Mouse (Mus musculus): ENCODE results near the gene Zfp119a.
"Not testable (repeated sequence)": the region's sequence is repeated elsewhere in the genome, so short reads cannot be mapped to it uniquely, and the experiment has no call there.

The Zfp119a gene

GRCm38 (mm10) chr17:55878636-55879369 is at the start of gene Zfp119a:
Gene Zfp119a (minus strand): TSS chr17:55878930.
- DNase-seq (ENCODE audit: extremely low spot score, low read depth, low spot score), result peak; percentile 41

DNA sequence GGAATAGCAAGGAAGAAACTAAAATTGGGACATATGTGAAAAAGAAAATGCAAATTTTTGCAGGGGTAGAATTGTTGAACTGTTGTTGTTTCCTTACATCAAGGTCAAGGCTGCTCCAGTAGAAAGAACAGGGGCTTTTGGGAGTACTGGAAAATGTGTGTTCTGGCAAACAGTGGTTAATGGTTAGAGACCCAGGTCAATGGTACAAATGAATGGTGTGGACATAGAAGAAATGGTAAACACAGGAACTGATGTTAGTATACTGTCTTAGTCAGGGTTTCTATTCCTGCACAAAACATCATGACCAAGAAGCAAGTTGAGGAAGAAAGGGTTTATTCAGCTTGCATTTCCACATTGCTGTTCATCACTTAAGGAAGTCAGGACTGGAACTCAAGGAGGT is 27.9 kb upstream of the Zfp119a start:
- DNase-seq (ENCODE audit: extremely low spot score, low read depth, low spot score), result no peak

GRCm38 (mm10) chr17:55904131-55904530 is 25.4 kb upstream of the Zfp119a start:
- DNase-seq (ENCODE audit: extremely low spot score, low read depth, low spot score), result no peak

GRCm38 (mm10) chr17:55903687-55904086 is 25.0 kb upstream of the Zfp119a start:
- no peak for DNase-seq (ENCODE audit: extremely low spot score, low read depth, low spot score)

DNA sequence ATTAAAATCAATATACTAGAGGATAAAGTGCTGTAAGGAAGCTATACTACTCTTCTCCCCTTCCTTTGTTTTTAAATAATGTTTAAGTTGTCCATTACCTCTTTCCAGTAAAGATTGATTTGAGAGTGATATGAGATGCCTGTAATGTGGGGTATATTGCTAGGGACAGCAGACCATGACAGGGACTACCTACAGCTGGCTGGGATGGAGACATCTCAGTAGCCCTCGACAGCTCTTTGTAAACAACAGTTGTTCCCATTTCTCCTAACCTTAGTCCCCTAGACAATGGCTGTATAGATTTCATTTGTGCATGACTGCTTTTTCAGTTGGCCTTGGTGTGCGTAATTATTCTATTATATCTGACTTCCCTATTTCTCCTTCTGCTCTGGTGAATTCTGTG is 24.4 kb upstream of the Zfp119a start:
- DNase-seq (ENCODE audit: extremely low spot score, low read depth, low spot score), result no peak

- peak; percentile 10 for DNase-seq (ENCODE audit: extremely low spot score, low read depth, low spot score)
Observed at GRCm38 (mm10) chr17:55892406-55892955, 13.8 kb upstream of the Zfp119a start.

- DNase-seq (ENCODE audit: extremely low spot score, low read depth, low spot score), result no peak
Observed at GRCm38 (mm10) chr17:55884912-55885311, 6.2 kb upstream of the Zfp119a start.

DNA sequence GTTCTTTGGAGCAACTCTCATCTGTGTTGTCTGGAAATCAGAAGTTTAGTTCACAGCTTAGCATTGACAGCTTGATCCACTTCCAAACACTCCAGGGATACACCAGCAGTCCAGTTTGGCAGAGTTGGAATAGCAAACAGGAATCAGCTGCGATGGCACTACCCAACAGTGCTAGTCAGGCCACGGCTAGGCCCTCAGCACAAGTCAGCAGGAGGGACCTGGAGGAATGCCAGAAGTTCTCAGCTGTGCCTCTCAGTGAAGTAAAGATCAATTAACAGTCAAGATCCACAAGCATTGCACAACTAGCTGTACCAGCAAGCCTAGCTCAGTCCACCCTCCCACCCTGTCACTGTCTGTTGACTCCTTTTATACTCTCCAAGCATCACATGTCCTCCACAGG is 4.9 kb upstream of the Zfp119a start:
- DNase-seq (ENCODE audit: extremely low spot score, low read depth, low spot score), result no peak

DNA sequence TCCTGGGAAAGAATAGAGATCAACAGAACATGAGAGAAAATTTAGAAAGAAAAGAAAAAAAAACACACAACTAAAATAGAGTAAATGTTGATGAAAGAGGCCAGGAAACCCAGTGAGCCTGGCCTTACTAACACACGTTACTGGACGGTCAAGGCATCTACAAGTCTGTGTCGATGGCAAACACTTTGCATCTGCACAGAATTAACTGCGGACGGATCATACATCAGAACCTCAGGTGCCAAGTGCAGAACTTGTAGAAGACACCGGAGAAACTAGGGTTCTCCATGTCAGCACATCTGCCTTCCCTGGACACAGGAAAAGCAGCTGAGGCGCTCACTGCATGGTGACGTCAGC is 471 bp downstream of the Zfp119a start:
- DNase-seq (ENCODE audit: extremely low spot score, low read depth, low spot score), result not testable (repeated sequence)

DNA sequence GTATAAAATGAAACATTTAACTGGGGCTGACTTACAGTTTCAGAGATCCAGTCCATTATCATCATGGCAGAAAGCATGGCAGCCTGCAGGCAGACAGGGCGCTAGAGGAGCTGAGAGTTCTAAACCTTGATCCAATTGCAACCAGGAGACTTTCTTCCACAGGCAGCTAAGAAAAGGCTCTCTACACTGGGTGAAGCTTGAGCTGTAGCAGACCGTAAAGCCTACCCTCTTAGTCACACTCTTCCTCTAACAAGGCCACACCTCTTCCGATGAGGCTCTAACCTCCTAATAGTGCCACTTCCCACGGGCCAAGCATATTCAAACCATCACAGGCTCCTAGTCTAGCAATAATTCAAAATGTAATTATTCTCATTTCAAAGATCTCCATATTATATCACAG is 1.5 kb downstream of the Zfp119a start:
- DNase-seq (ENCODE audit: extremely low spot score, low read depth, low spot score), result no peak

- DNase-seq (ENCODE audit: extremely low spot score, low read depth, low spot score), result no peak
Observed at GRCm38 (mm10) chr17:55843067-55843466, 35.7 kb downstream of the Zfp119a start.

GRCm38 (mm10) chr17:55821566-55821965 is 57.2 kb downstream of the Zfp119a start:
- no peak for DNase-seq (ENCODE audit: extremely low spot score, low read depth, low spot score)

- DNase-seq (ENCODE audit: extremely low spot score, low read depth, low spot score), result no peak
Observed at GRCm38 (mm10) chr17:55816853-55817252, 61.9 kb downstream of the Zfp119a start.
